Mouse (Mus musculus) forebrain, embryonic 13.5 days (tissue): Measurements from ENCODE around the gene Gm20388. TPM values are rescaled to one million over a fixed set of nuclear protein-coding genes. Genes with fewer than 3 reads are reported as not detected.
"Not testable (repeated sequence)": the region's sequence is repeated elsewhere in the genome, so short reads cannot be mapped to it uniquely, and the experiment has no call there.

Experiments used
- ATAC-seq: fragments of 200-750 bp; cut with Nextera tagmentation; 2 replicates; pipeline ENCODE4 v1.8.0; 2017
- H3K27ac ChIP-seq: fragments of 300-500 bp; sonication (generic); 2 replicates; pipeline ENCODE4 v1.5.1; 2015; ENCODE audit warnings: inconsistent platforms, mild to moderate bottlenecking, moderate library complexity
- H3K27me3 ChIP-seq: fragments of 300-500 bp; sonication (generic); 2 replicates; pipeline ENCODE4 v1.6.1; 2015; ENCODE audit warnings: mild to moderate bottlenecking, inconsistent platforms
- H3K36me3 ChIP-seq: fragments of 300-500 bp; sonication (generic); 2 replicates; pipeline ENCODE4 v1.6.1; 2015; ENCODE audit warnings: mild to moderate bottlenecking, inconsistent platforms; ENCODE audit not compliant: poor library complexity, severe bottlenecking
- H3K4me1 ChIP-seq: fragments of 300-500 bp; sonication (generic); 2 replicates; pipeline ENCODE4 v1.6.1; 2015; ENCODE audit warnings: inconsistent platforms
- H3K4me2 ChIP-seq: fragments of 300-500 bp; sonication (generic); 2 replicates; pipeline ENCODE4 v1.6.1; 2015; ENCODE audit warnings: inconsistent platforms, mild to moderate bottlenecking, moderate library complexity
- H3K4me3 ChIP-seq: fragments of 300-500 bp; sonication (generic); 2 replicates; pipeline ENCODE4 v1.5.1; 2015; ENCODE audit warnings: mild to moderate bottlenecking, inconsistent platforms
- H3K9ac ChIP-seq: fragments of 300-500 bp; sonication (generic); 2 replicates; pipeline ENCODE4 v1.6.1; 2015; ENCODE audit warnings: mild to moderate bottlenecking, inconsistent platforms
- H3K9me3 ChIP-seq: fragments of 300-500 bp; sonication (generic); replicated peaks from 2 replicates; pipeline ENCODE4 v1.6.1; 2016; ENCODE audit warnings: inconsistent platforms
- WGBS: fragments of 180-500 bp; shearing (Covaris S2); methylation state at CpG from one replicate; pipeline ENCODE4 v1.1.7; 2015; 5-methylcytosine and 5-hydroxymethylcytosine counted together
- polyA plus RNA-seq: library from polyadenylated mRNA; unstranded; fragments of >200 nt; fragmentation: Nextera tagmentation; extraction: Ambion mirVana; gene quantifications from 2 replicates; pipeline ENCODE4 v1.2.1, GENCODE M21; 2015

The Gm20388 gene
- polyA plus RNA-seq, 1 experiment from 2014 or later, result 5.6 TPM

DNA sequence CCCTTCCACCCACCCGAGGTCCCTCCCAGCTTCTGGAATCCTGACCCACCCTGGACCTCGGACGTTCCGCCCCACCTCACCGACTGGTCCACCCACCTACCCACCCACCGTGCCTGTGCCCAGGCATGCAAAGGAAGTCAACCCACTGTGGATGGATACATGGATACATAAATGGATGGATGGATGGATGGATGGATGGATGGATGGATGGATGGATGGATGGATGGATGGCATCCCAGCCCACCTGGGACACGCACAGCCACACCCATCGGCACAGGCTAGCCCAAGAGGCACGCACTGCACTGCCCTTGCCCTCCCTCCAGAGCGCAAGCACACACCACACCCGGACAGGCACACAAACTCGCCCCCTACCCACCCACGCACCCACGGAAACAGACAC, 3627.0 kb downstream of the Gm20388 start:
- H3K9ac ChIP-seq, H3K4me1 ChIP-seq, H3K27ac ChIP-seq, H3K4me2 ChIP-seq, H3K9me3 ChIP-seq, ATAC-seq, H3K4me3 ChIP-seq: not testable (repeated sequence)
- Histone ChIP-seq H3K36me3 (peaks cover 43% of the 10 kb centered on the region), H3K27me3 (peaks cover 12% of the 10 kb centered on the region)
- WGBS, result 78% methylated on average over 7 of the region's 14 CpGs

DNA sequence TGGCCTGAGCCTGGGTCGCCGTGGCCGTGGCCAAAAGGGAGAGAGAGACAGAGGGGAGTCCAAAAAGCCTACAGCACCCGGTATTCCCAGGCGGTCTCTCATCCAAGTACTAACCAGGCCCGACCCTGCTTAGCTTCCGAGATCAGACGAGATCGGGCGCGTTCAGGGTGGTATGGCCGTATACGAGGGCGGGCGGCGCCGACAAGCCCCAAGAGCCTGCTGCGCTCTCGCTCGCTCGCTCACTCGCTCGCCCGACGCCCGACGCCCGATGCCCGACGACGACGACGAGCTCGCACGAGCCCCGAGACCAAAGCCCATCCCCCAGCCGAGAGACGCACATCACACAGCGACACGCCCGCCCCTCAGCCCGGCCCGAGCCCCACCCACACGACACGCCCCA, 3653.6 kb downstream of the Gm20388 start:
- no CpG with 5 or more reads among the region's 45 CpGs for WGBS
- not testable (repeated sequence) for ATAC-seq

DNA sequence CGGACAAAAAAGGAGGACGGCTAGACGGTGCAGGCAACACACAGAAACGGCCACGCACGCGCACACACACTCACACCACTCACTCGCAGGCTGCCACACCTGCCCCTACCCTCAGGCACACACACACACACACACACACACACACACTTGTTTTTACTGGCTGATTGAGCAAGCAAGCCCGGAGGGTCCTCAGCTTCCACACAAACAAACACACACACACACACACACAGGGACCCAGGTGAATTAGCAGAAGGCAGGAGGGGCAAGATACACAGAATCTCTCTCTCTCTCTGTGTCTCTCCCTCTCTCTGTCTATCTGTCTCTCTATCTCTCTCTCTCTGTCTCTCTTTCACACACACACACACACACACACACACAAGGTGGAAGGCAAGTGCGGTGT, 3664.7 kb downstream of the Gm20388 start:
- H3K4me1 ChIP-seq, H3K9me3 ChIP-seq, H3K4me3 ChIP-seq, H3K27ac ChIP-seq, H3K9ac ChIP-seq, H3K36me3 ChIP-seq, ATAC-seq, H3K27me3 ChIP-seq, H3K4me2 ChIP-seq: not testable (repeated sequence)
- 82% methylated on average over 2 of the region's 10 CpGs for WGBS

More for the DNA sequence above, 3653.6 kb downstream of the Gm20388 start:
- H3K4me2 ChIP-seq, H3K4me3 ChIP-seq, H3K4me1 ChIP-seq, H3K9me3 ChIP-seq, H3K9ac ChIP-seq, H3K36me3 ChIP-seq, H3K27me3 ChIP-seq, H3K27ac ChIP-seq: not testable (repeated sequence)

DNA sequence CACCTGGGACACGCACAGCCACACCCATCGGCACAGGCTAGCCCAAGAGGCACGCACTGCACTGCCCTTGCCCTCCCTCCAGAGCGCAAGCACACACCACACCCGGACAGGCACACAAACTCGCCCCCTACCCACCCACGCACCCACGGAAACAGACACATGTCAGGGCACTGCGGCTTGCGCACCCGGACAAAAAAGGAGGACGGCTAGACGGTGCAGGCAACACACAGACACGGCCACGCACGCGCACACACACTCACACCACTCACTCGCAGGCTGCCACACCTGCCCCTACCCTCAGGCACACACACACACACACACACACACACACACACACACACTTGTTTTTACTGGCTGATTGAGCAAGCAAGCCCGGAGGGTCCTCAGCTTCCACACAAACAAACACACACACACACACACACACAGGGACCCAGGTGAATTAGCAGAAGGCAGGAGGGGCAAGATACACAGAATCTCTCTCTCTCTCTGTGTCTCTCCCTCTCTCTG, 3690.1 kb downstream of the Gm20388 start:
- H3K27ac ChIP-seq, H3K4me2 ChIP-seq, H3K4me1 ChIP-seq, ATAC-seq, H3K27me3 ChIP-seq, H3K4me3 ChIP-seq, H3K9me3 ChIP-seq, H3K9ac ChIP-seq, H3K36me3 ChIP-seq: not testable (repeated sequence)
- 69% methylated on average over 16 of the region's 19 CpGs for WGBS

DNA sequence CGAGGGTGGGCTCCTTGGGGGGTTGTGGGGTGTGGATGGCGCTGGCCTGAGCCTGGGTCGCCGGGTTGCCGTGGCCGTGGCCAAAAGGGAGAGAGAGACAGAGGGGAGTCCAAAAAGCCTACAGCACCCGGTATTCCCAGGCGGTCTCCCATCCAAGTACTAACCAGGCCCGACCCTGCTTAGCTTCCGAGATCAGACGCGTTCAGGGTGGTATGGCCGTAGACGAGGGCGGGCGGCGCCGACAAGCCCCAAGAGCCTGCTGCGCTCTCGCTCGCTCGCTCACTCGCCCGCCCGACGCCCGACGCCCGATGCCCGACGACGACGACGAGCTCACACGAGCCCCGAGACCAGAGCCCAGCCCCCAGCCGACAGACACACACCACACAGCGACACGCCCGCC, 3690.8 kb downstream of the Gm20388 start:
- not testable (repeated sequence) for ATAC-seq, H3K4me2 ChIP-seq, H3K9ac ChIP-seq, H3K36me3 ChIP-seq, H3K27ac ChIP-seq, H3K4me1 ChIP-seq, H3K4me3 ChIP-seq, H3K9me3 ChIP-seq, H3K27me3 ChIP-seq
- no CpG with 5 or more reads among the region's 40 CpGs for WGBS

DNA sequence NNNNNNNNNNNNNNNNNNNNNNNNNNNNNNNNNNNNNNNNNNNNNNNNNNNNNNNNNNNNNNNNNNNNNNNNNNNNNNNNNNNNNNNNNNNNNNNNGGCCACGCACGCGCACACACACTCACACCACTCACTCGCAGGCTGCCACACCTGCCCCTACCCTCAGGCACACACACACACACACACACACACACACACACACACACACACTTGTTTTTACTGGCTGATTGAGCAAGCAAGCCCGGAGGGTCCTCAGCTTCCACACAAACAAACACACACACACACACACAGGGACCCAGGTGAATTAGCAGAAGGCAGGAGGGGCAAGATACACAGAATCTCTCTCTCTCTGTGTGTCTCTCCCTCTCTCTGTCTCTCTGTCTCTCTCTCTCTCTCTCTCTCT, 3702.0 kb downstream of the Gm20388 start:
- H3K4me1 ChIP-seq, H3K9ac ChIP-seq, H3K4me3 ChIP-seq, H3K4me2 ChIP-seq, H3K27me3 ChIP-seq, H3K36me3 ChIP-seq, H3K9me3 ChIP-seq, H3K27ac ChIP-seq, ATAC-seq: not testable (repeated sequence)
- WGBS, result no CpG with 5 or more reads among the region's 5 CpGs

DNA sequence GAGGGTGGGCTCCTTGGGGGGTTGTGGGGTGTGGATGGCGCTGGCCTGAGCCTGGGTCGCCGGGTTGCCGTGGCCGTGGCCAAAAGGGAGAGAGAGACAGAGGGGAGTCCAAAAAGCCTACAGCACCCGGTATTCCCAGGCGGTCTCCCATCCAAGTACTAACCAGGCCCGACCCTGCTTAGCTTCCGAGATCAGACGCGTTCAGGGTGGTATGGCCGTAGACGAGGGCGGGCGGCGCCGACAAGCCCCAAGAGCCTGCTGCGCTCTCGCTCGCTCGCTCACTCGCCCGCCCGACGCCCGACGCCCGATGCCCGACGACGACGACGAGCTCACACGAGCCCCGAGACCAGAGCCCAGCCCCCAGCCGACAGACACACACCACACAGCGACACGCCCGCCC, 3712.9 kb downstream of the Gm20388 start:
- not testable (repeated sequence) for H3K4me2 ChIP-seq, H3K9ac ChIP-seq, H3K4me3 ChIP-seq, H3K36me3 ChIP-seq, ATAC-seq, H3K9me3 ChIP-seq, H3K27ac ChIP-seq, H3K4me1 ChIP-seq
- peaks cover 36% of the 10 kb centered on the region for H3K27me3 ChIP-seq
- WGBS, result no CpG with 5 or more reads among the region's 39 CpGs

DNA sequence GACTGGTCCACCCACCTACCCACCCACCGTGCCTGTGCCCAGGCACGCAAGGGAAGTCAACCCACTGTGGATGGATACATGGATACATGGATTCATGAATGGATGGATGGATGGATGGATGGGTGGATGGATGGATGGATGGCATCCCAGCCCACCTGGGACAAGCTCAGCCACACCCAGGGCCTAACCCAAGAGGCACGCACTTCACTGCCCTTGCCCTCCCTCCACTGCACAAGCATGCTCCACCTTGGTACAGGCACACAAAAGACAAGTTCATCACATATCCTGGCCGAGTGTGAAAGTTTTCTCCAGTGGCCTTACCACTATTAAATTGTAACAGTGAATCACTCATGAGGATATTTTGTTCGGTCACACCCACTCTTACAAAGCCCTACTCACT, 3713.6 kb downstream of the Gm20388 start:
- no peak overlapping the region for H3K27ac ChIP-seq
- H3K36me3 ChIP-seq, result no peaks in the 10 kb centered on the region
- H3K4me1 ChIP-seq, result peaks cover 8% of the 10 kb centered on the region; the same call in 1 of the 2 replicates
- 62% methylated on average over 5 of the region's 5 CpGs for WGBS
- no peak overlapping the region for H3K4me3 ChIP-seq
- H3K9ac ChIP-seq, result no peak overlapping the region
- no peak overlapping the region for H3K4me2 ChIP-seq
- no peak for ATAC-seq
- H3K27me3 ChIP-seq, result peaks cover 40% of the 10 kb centered on the region
- H3K9me3 ChIP-seq, result no peaks in the 10 kb centered on the region

DNA sequence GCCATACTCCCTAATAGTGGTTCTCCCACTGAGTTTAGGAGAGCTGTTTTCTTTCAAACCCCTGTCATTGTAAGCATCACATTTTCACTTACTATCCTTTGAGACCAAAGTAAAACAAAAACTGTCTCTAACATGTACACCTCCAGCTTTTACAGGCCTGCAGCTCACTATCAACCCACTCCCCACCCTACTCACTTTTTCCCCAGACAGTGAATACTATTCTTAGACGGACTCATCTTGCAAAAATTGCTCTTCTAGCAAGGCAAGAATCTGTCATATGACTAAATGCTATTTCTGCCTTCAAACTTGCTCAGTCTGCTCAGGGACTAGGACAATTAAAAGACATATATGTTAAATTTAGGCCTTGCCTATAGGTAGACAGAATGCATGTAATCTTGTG, 3714.1 kb downstream of the Gm20388 start:
- Histone ChIP-seq H3K9ac (no peak overlapping the region), H3K36me3 (no peaks in the 10 kb centered on the region), H3K27ac (no peak overlapping the region), H3K27me3 (peaks cover 44% of the 10 kb centered on the region), H3K9me3 (no peaks in the 10 kb centered on the region), H3K4me3 (no peak overlapping the region), H3K4me1 (peaks cover 9% of the 10 kb centered on the region; the same call in 1 of the 2 replicates), H3K4me2 (no peak overlapping the region)
- ATAC-seq, result no peak
- WGBS, result 45% methylated on average over 1 of the region's 1 CpGs

DNA sequence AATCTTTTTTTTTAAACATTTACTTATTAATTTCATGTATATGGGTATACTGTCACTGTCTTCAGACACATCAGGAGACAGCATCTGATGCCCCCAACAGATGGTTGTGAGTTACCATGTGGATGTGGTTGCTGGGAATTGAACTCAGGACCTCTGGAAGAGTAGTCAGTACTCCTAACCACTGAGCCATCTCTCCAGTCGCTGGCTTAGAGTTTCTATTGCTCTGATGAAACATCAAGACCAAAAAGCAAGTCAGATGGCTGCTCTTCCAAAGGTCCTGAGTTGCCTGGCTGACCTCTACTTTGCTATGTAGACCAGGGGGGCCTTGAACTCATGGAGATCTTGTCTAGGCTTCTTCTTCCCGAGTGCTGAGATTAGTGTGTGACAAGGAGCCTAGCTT, 3715.1 kb downstream of the Gm20388 start:
- 34% methylated on average over 2 of the region's 2 CpGs for WGBS

DNA sequence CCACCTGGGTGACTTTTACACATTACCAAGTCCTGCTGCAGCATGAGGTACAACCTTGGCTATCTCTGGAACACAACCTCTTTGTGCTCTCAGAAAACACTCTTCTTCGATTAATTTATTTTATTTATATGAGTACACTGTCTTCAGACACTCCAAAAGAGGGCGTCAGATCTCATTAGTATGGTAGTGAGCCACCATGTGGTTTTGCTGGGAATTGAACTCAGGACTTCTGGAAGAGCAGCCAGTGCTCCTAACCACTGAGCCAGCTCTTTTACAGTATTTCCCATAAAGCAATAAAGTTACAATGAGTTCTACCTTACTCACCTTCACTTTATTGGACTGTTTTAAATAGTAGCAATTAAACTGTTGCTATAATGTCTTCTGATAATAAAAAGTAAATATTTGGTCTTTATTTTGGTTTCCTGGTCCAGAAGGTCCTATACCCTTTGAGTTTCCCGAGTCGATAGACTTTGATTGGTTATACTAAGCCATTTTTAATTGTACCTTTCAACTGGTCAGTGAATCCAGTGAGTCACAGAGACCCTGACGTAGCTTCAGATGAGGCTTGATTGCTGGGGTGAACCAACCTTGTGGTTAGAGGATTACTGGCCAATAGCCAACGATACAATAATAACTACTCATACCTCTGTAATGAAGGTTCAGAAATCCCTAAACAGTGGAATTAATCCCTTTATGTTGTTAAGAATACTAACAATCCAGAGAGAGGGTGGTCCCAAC, 3716.9 kb downstream of the Gm20388 start:
- peaks cover 51% of the 10 kb centered on the region for H3K27me3 ChIP-seq

More for the DNA sequence above, 3715.1 kb downstream of the Gm20388 start:
- no peaks in the 10 kb centered on the region for H3K9me3 ChIP-seq
- no peak overlapping the region for H3K9ac ChIP-seq
- H3K27ac ChIP-seq, result no peak overlapping the region
- peaks cover 9% of the 10 kb centered on the region; the same call in 1 of the 2 replicates for H3K4me1 ChIP-seq
- no peak overlapping the region for H3K4me3 ChIP-seq
- peaks cover 47% of the 10 kb centered on the region for H3K27me3 ChIP-seq
- H3K4me2 ChIP-seq, result no peak overlapping the region
- H3K36me3 ChIP-seq, result no peaks in the 10 kb centered on the region
- no peak for ATAC-seq

DNA sequence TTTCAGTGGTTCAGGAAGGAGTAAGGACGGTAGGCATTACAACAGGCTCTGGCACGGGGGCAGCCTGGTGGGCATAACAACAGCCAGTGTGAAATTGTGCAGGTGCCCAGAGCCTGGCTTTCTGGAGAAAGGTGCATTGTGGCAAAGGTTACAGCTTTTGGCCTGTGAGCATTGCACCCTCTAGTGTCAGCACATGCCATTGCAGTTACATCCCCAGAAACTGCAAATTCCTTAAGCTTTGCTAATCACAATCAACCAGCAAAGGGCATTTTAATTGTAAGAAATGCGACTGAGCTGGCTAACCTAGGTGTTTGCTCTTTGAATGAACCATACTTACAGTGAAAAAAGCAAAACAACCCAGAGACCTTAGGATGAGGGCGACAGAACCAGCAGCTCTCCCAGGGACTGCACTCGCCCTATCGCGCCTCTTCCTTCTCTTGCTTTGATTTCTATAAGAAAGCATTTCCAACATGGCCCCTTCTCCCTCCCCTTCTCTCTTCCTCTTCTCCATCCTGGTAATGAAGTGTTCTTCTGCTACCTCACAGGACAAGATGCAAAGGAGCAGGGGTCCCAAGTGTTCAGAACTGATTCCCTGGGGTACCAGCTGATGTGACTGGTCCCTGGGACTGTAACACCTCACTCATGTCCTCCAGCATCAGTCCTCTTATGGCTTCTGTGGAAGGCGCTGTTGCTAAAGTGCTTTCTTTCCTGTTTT, 3717.8 kb downstream of the Gm20388 start:
- 2% methylated on average over 8 of the region's 8 CpGs for WGBS
- Histone ChIP-seq H3K9me3 (no peaks in the 10 kb centered on the region), H3K36me3 (no peaks in the 10 kb centered on the region), H3K4me2 (peak overlapping the region; percentile 67), H3K27me3 (peaks cover 51% of the 10 kb centered on the region), H3K4me1 (peaks cover 9% of the 10 kb centered on the region; the same call in 1 of the 2 replicates), H3K27ac (no peak overlapping the region), H3K9ac (peak overlapping the region; percentile 43), H3K4me3 (peak overlapping the region; percentile 37)
- ATAC-seq, result peak; percentile 36; the same call in 1 of the 2 replicates

More for the DNA sequence above, 3716.9 kb downstream of the Gm20388 start:
- H3K9me3 ChIP-seq, result no peaks in the 10 kb centered on the region
- H3K4me3 ChIP-seq, result no peak overlapping the region
- no peak overlapping the region for H3K27ac ChIP-seq
- H3K9ac ChIP-seq, result no peak overlapping the region
- H3K4me2 ChIP-seq, result peak overlapping the region; percentile 67; the same call in 1 of the 2 replicates
- no peak for ATAC-seq
- H3K4me1 ChIP-seq, result peaks cover 9% of the 10 kb centered on the region; the same call in 1 of the 2 replicates
- 59% methylated on average over 6 of the region's 6 CpGs for WGBS
- H3K36me3 ChIP-seq, result no peaks in the 10 kb centered on the region
